Mouse (Mus musculus) MEL (cell line): ENCODE measurements around the gene Acta1.

Experiments used
- CTCF ChIP-seq, 3 experiments: IDR thresholded peaks in 2 of 3; conservative IDR thresholded peaks in 1 of 3; 2 replicates each; pipeline ENCODE4 v1.5.1; 2011 to 2012; ENCODE audit warnings: low read length in 3 of 3, low read depth in 2 of 3, mild to moderate bottlenecking in 2 of 3, improper control_type of control experiment in 1 of 3, inconsistent platforms in 1 of 3, mixed read lengths in 1 of 3, moderate library complexity in 1 of 3; ENCODE audit not compliant: control insufficient read depth in 1 of 3, insufficient read depth in 1 of 3, poor library complexity in 1 of 3, severe bottlenecking in 1 of 3
- MAX ChIP-seq: IDR thresholded peaks from 2 replicates; pipeline ENCODE4 v1.6.1; 2011; ENCODE audit warnings: low read length, improper control_type of control experiment
- NELFE ChIP-seq: IDR thresholded peaks from 2 replicates; pipeline ENCODE4 v1.6.1; 2011; ENCODE audit warnings: low read depth, low read length, improper control_type of control experiment
- POLR2A ChIP-seq, 2 experiments: IDR thresholded peaks; 2 replicates each; pipeline ENCODE4 v1.6.1; 2011 to 2012; ENCODE audit warnings: low read length in 2 of 2, mild to moderate bottlenecking in 2 of 2, control low read depth in 1 of 2, improper control_type of control experiment in 1 of 2, low read depth in 1 of 2, moderate library complexity in 1 of 2; ENCODE audit not compliant: control insufficient read depth in 1 of 2, insufficient read depth in 1 of 2, poor library complexity in 1 of 2
- POLR2AphosphoS2 ChIP-seq: IDR thresholded peaks from 2 replicates; pipeline ENCODE4 v1.6.1; 2011; ENCODE audit warnings: low read length, improper control_type of control experiment
- TCF12 ChIP-seq: IDR thresholded peaks from 2 replicates; pipeline ENCODE4 v1.6.1; 2014; ENCODE audit warnings: low read depth, mild to moderate bottlenecking, inconsistent platforms, low read length, improper control_type of control experiment, moderate library complexity
- UBTF ChIP-seq: IDR thresholded peaks from 2 replicates; pipeline ENCODE4 v1.6.1; 2012; ENCODE audit warnings: low read depth, mild to moderate bottlenecking, inconsistent platforms, low read length, improper control_type of control experiment, moderate library complexity, borderline replicate concordance; ENCODE audit not compliant: insufficient read depth

GRCm38 (mm10) chr8:123912265-123912664 lies 17.7 kb upstream of the Acta1 start:
- TF ChIP-seq CTCF (IDR thresholded peaks at IDR 0.05 in 2 of 3, conservative IDR thresholded peaks at IDR 0.05 in 1 of 3; ENCODE audit: control insufficient read depth in 1 of 3, insufficient read depth in 1 of 3, low read depth in 2 of 3, low read length in 3 of 3, poor library complexity in 1 of 3, severe bottlenecking in 1 of 3) (no peak), NELFE (no peak), TCF12 (no peak), POLR2AphosphoS2 (no peak), MAX (no peak), POLR2A (IDR thresholded peaks at IDR 0.05; ENCODE audit: control insufficient read depth in 1 of 2, insufficient read depth in 1 of 2, low read depth in 1 of 2, low read length in 2 of 2, poor library complexity in 1 of 2) (no peak), UBTF (no peak)
